Mouse (Mus musculus): ENCODE data around the gene Cbs. TPM values are rescaled to one million over a fixed set of nuclear protein-coding genes. Genes with fewer than 3 reads are reported as not detected.

Cbs gene
- polyA plus RNA-seq, 1 experiment from 2014 or later, result 3.8 TPM

GRCm38 (mm10) chr17:31656682-31657081 is 19.6 kb upstream of the Cbs start:
- WGBS, result 92% methylated on average over 5 of the region's 5 CpGs

DNA sequence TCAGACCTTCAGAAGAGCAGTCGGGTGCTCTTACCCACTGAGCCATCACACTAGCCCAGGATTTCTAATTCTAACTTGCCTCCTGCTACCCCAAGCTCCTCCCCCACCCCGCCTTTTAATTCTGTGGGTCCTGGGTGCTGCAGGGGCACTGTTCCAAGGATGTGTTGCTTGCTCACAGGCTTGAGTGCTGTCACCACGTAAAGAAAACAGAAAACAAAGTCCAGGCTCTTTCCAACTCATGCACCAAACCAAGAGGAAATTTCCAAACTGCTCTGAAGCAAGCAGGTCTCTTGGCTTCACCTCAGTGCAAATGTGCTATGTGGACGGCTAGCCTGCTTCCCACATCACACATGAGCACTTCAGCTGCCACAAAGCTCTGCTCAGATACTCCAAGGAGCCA is 18.3 kb upstream of the Cbs start:
- no peaks in the 10 kb centered on the region for H3K9me3 ChIP-seq (ENCODE audit: control insufficient read depth, low read length)
- no peak overlapping the region for H3K9ac ChIP-seq (ENCODE audit: low read length)
- 80% methylated on average over 4 of the region's 4 CpGs for WGBS
- peaks cover 33% of the 10 kb centered on the region for H3K36me3 ChIP-seq (ENCODE audit: control insufficient read depth, insufficient read depth, low read length)
- H3K4me1 ChIP-seq (ENCODE audit: control insufficient read depth, insufficient read depth, low read length), result peaks cover 4% of the 10 kb centered on the region
- DNase-seq (ENCODE audit: low spot score) (no peak), ATAC-seq (ENCODE audit: insufficient number of reproducible peaks, low FRiP score, low TSS enrichment, low read depth) (no peak)
- H3K4me3 ChIP-seq (ENCODE audit: low read depth, low read length), result no peak overlapping the region
- no peaks in the 10 kb centered on the region for H3K27me3 ChIP-seq (ENCODE audit: control insufficient read depth, insufficient read depth, low read length)
- H3K27ac ChIP-seq (replicated peaks; ENCODE audit: low read depth, low read length), result no peak overlapping the region
- no peak overlapping the region for H3K4me2 ChIP-seq (ENCODE audit: low read depth, severe bottlenecking)

More at GRCm38 (mm10) chr17:31656682-31657081, 19.6 kb upstream of the Cbs start:
- Histone ChIP-seq H3K9ac (ENCODE audit: low read length) (no peak overlapping the region), H3K27me3 (ENCODE audit: control insufficient read depth, insufficient read depth, low read length) (no peaks in the 10 kb centered on the region), H3K4me1 (ENCODE audit: control insufficient read depth, insufficient read depth, low read length) (peaks cover 4% of the 10 kb centered on the region), H3K27ac (replicated peaks; ENCODE audit: low read depth, low read length) (no peak overlapping the region), H3K9me3 (ENCODE audit: control insufficient read depth, low read length) (no peaks in the 10 kb centered on the region), H3K4me2 (ENCODE audit: low read depth, severe bottlenecking) (no peak overlapping the region), H3K36me3 (ENCODE audit: control insufficient read depth, insufficient read depth, low read length) (peaks cover 21% of the 10 kb centered on the region), H3K4me3 (ENCODE audit: low read depth, low read length) (no peak overlapping the region)
- ATAC-seq (ENCODE audit: insufficient number of reproducible peaks, low FRiP score, low TSS enrichment, low read depth), result no peak
- DNase-seq (ENCODE audit: low spot score), result no peak

- no peaks in the 10 kb centered on the region for H3K27me3 ChIP-seq (ENCODE audit: control insufficient read depth, insufficient read depth, low read length)
- 90% methylated on average over 6 of the region's 6 CpGs for WGBS
Observed at GRCm38 (mm10) chr17:31653277-31653676, 16.2 kb upstream of the Cbs start.

GRCm38 (mm10) chr17:31652152-31652551 is 15.1 kb upstream of the Cbs start:
- Histone ChIP-seq H3K9me3 (ENCODE audit: control insufficient read depth, low read length) (no peaks in the 10 kb centered on the region), H3K36me3 (ENCODE audit: control insufficient read depth, insufficient read depth, low read length) (peaks cover 54% of the 10 kb centered on the region), H3K27me3 (ENCODE audit: control insufficient read depth, insufficient read depth, low read length) (no peaks in the 10 kb centered on the region), H3K9ac (ENCODE audit: low read length) (no peak overlapping the region), H3K4me1 (ENCODE audit: control insufficient read depth, insufficient read depth, low read length) (no peaks in the 10 kb centered on the region; the same call in 1 of the 2 replicates), H3K4me2 (ENCODE audit: low read depth, severe bottlenecking) (no peak overlapping the region), H3K27ac (replicated peaks; ENCODE audit: low read depth, low read length) (no peak overlapping the region), H3K4me3 (ENCODE audit: low read depth, low read length) (no peak overlapping the region)
- ATAC-seq (ENCODE audit: insufficient number of reproducible peaks, low FRiP score, low TSS enrichment, low read depth), result no peak
- WGBS, result 93% methylated on average over 14 of the region's 14 CpGs
- DNase-seq (ENCODE audit: low spot score), result no peak

More at GRCm38 (mm10) chr17:31653277-31653676, 16.2 kb upstream of the Cbs start:
- DNase-seq (ENCODE audit: low spot score) (no peak), ATAC-seq (ENCODE audit: insufficient number of reproducible peaks, low FRiP score, low TSS enrichment, low read depth) (no peak)
- Histone ChIP-seq H3K4me2 (ENCODE audit: low read depth, severe bottlenecking) (no peak overlapping the region), H3K4me3 (ENCODE audit: low read depth, low read length) (no peak overlapping the region), H3K27ac (replicated peaks; ENCODE audit: low read depth, low read length) (no peak overlapping the region), H3K4me1 (ENCODE audit: control insufficient read depth, insufficient read depth, low read length) (peaks cover 4% of the 10 kb centered on the region), H3K9me3 (ENCODE audit: control insufficient read depth, low read length) (no peaks in the 10 kb centered on the region), H3K36me3 (ENCODE audit: control insufficient read depth, insufficient read depth, low read length) (peaks cover 44% of the 10 kb centered on the region), H3K9ac (ENCODE audit: low read length) (no peak overlapping the region)

GRCm38 (mm10) chr17:31646199-31647002 is 9.4 kb upstream of the Cbs start:
- Histone ChIP-seq H3K27me3 (ENCODE audit: control insufficient read depth, insufficient read depth, low read length) (no peaks in the 10 kb centered on the region), H3K9me3 (ENCODE audit: control insufficient read depth, low read length) (no peaks in the 10 kb centered on the region), H3K9ac (ENCODE audit: low read length) (no peak overlapping the region), H3K36me3 (ENCODE audit: control insufficient read depth, insufficient read depth, low read length) (peaks cover 38% of the 10 kb centered on the region), H3K27ac (replicated peaks; ENCODE audit: low read depth, low read length) (no peak overlapping the region), H3K4me2 (ENCODE audit: low read depth, severe bottlenecking) (no peak overlapping the region), H3K4me3 (ENCODE audit: low read depth, low read length) (no peak overlapping the region), H3K4me1 (ENCODE audit: control insufficient read depth, insufficient read depth, low read length) (no peaks in the 10 kb centered on the region)
- WGBS, result 91% methylated on average over 5 of the region's 5 CpGs
- ATAC-seq (ENCODE audit: insufficient number of reproducible peaks, low FRiP score, low TSS enrichment, low read depth) (0 out of 2 replicates have a peak, but pooled peaks have one; percentile 31), DNase-seq (ENCODE audit: low spot score) (no peak)

GRCm38 (mm10) chr17:31642913-31643312 is 5.9 kb upstream of the Cbs start:
- 65% methylated on average over 4 of the region's 4 CpGs for WGBS
- DNase-seq (ENCODE audit: low spot score), result no peak
- H3K4me3 ChIP-seq (ENCODE audit: low read depth, low read length), result no peak overlapping the region
- H3K4me1 ChIP-seq (ENCODE audit: control insufficient read depth, insufficient read depth, low read length), result no peaks in the 10 kb centered on the region
- no peaks in the 10 kb centered on the region for H3K9me3 ChIP-seq (ENCODE audit: control insufficient read depth, low read length)
- peaks cover 14% of the 10 kb centered on the region for H3K36me3 ChIP-seq (ENCODE audit: control insufficient read depth, insufficient read depth, low read length)
- no peaks in the 10 kb centered on the region; the same call in 1 of the 2 replicates for H3K27me3 ChIP-seq (ENCODE audit: control insufficient read depth, insufficient read depth, low read length)
- no peak overlapping the region for H3K9ac ChIP-seq (ENCODE audit: low read length)
- no peak overlapping the region for H3K27ac ChIP-seq (replicated peaks; ENCODE audit: low read depth, low read length)
- no peak overlapping the region for H3K4me2 ChIP-seq (ENCODE audit: low read depth, severe bottlenecking)
- ATAC-seq (ENCODE audit: insufficient number of reproducible peaks, low FRiP score, low TSS enrichment, low read depth), result no peak

- 51% methylated on average over 8 of the region's 8 CpGs for WGBS
- no peak for DNase-seq (ENCODE audit: low spot score)
- Histone ChIP-seq H3K4me1 (ENCODE audit: control insufficient read depth, insufficient read depth, low read length) (0 out of 2 replicates have a peak, but pooled peaks cover 2% of the 10 kb centered on the region), H3K27ac (replicated peaks; ENCODE audit: low read depth, low read length) (no peak overlapping the region), H3K36me3 (ENCODE audit: control insufficient read depth, insufficient read depth, low read length) (peaks cover 8% of the 10 kb centered on the region), H3K27me3 (ENCODE audit: control insufficient read depth, insufficient read depth, low read length) (peaks cover 3% of the 10 kb centered on the region), H3K4me2 (ENCODE audit: low read depth, severe bottlenecking) (no peak overlapping the region), H3K9ac (ENCODE audit: low read length) (no peak overlapping the region), H3K4me3 (ENCODE audit: low read depth, low read length) (no peak overlapping the region), H3K9me3 (ENCODE audit: control insufficient read depth, low read length) (no peaks in the 10 kb centered on the region)
- no peak for ATAC-seq (ENCODE audit: insufficient number of reproducible peaks, low FRiP score, low TSS enrichment, low read depth)
Observed at GRCm38 (mm10) chr17:31642331-31642730, 5.3 kb upstream of the Cbs start.

DNA sequence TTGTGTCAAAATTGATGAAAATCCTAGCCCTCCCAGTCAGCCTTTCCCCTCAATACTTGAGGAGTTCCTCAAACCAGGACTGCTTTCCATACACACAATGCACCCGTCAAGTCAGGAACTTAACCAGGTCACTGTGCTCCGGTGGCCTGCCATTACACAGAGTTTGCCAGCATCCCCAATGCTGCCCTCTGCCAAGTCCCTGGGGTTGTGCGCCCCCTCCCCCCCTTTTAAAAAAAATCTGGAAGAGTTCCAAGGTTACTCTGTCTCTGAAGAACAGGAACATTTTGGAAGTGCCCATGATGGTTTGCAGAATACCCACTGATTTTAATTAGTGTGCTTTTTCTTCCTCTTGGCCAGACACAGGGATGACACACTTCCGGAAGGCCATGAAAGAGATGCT is 2.6 kb upstream of the Cbs start:
- no peak for ATAC-seq (ENCODE audit: insufficient number of reproducible peaks, low FRiP score, low TSS enrichment, low read depth)
- Histone ChIP-seq H3K9me3 (ENCODE audit: control insufficient read depth, low read length) (no peaks in the 10 kb centered on the region), H3K4me1 (ENCODE audit: control insufficient read depth, insufficient read depth, low read length) (peaks cover 6% of the 10 kb centered on the region; the same call in 1 of the 2 replicates), H3K4me2 (ENCODE audit: low read depth, severe bottlenecking) (no peak overlapping the region), H3K4me3 (ENCODE audit: low read depth, low read length) (no peak overlapping the region), H3K36me3 (ENCODE audit: control insufficient read depth, insufficient read depth, low read length) (no peaks in the 10 kb centered on the region), H3K9ac (ENCODE audit: low read length) (no peak overlapping the region), H3K27ac (replicated peaks; ENCODE audit: low read depth, low read length) (no peak overlapping the region), H3K27me3 (ENCODE audit: control insufficient read depth, insufficient read depth, low read length) (peaks cover 26% of the 10 kb centered on the region)
- no peak for DNase-seq (ENCODE audit: low spot score)
- WGBS, result 77% methylated on average over 4 of the region's 4 CpGs

Data from limb, embryonic 11.5 days (tissue).